Mouse (Mus musculus): ENCODE data around the gene Bace2.

The Bace2 gene

GRCm38 (mm10) chr16:97466182-97466957, 109.8 kb downstream of the Bace2 start:
- no peak for ATAC-seq (ENCODE audit: insufficient number of reproducible peaks, low FRiP score, low TSS enrichment)

GRCm38 (mm10) chr16:97467472-97467871, 110.9 kb downstream of the Bace2 start:
- no peak for ATAC-seq (ENCODE audit: insufficient number of reproducible peaks, low FRiP score, low TSS enrichment)

- no peak for ATAC-seq (ENCODE audit: insufficient number of reproducible peaks, low FRiP score, low TSS enrichment)
Measured at GRCm38 (mm10) chr16:97467993-97468791, 111.7 kb downstream of the Bace2 start.

- no peak for ATAC-seq (ENCODE audit: insufficient number of reproducible peaks, low FRiP score, low TSS enrichment)
Measured at GRCm38 (mm10) chr16:97474671-97475070, 118.1 kb downstream of the Bace2 start.

GRCm38 (mm10) chr16:97475581-97475980, 119.0 kb downstream of the Bace2 start:
- no peak for ATAC-seq (ENCODE audit: insufficient number of reproducible peaks, low FRiP score, low TSS enrichment)

- ATAC-seq (ENCODE audit: insufficient number of reproducible peaks, low FRiP score, low TSS enrichment): no peak
Measured at GRCm38 (mm10) chr16:97476524-97476923, 120.0 kb downstream of the Bace2 start.

GRCm38 (mm10) chr16:97478655-97479054, 122.1 kb downstream of the Bace2 start:
- ATAC-seq (ENCODE audit: insufficient number of reproducible peaks, low FRiP score, low TSS enrichment): no peak

GRCm38 (mm10) chr16:97492369-97492768, 135.8 kb downstream of the Bace2 start:
- no peak for ATAC-seq (ENCODE audit: insufficient number of reproducible peaks, low FRiP score, low TSS enrichment)
